Mouse (Mus musculus): ENCODE data around the gene Mad1l1. TPM values are rescaled to one million over a fixed set of nuclear protein-coding genes. Genes with fewer than 3 reads are reported as not detected.

The Mad1l1 gene
- polyA plus RNA-seq, 1 experiment from 2014 or later: 39.1 TPM

DNA sequence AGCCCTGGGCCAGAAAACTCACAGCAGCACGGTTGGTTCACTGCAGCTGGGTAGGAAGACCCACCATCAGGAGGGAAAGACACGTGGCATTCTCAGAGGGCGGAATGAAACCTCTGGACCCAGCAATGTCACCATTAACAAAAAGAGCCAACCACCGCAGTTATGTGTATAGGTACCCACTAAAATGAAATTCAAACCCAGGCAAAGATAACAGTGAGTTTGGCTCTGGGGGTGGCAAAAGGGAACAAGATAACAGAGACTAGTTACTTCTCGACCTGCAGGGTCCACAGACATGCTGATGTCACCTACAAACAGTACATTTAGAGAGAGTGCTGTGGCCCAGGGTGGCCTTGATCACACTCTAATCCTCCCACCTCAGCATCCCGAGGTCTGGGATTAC, 157.4 kb downstream of the Mad1l1 start:
- ATAC-seq (ENCODE audit: insufficient number of reproducible peaks, insufficient read depth, low FRiP score, low read depth): no peak
- WGBS: 81% methylated on average over 6 of the region's 6 CpGs

GRCm38 (mm10) chr5:140162071-140162845, 159.1 kb downstream of the Mad1l1 start:
- Histone ChIP-seq H3K27me3 (ENCODE audit: control insufficient read depth, insufficient read depth, low read length) (no peaks in the 10 kb centered on the region), H3K4me1 (ENCODE audit: control insufficient read depth, insufficient read depth, low read length) (no peaks in the 10 kb centered on the region), H3K9ac (replicated peaks; ENCODE audit: low read depth, low read length) (no peak overlapping the region), H3K36me3 (ENCODE audit: control insufficient read depth, insufficient read depth, low read length) (no peaks in the 10 kb centered on the region), H3K4me2 (replicated peaks; ENCODE audit: low read depth, low read length) (no peak overlapping the region), H3K27ac (ENCODE audit: low read length) (no peak overlapping the region), H3K9me3 (ENCODE audit: control insufficient read depth, low read depth, low read length) (no peaks in the 10 kb centered on the region), H3K4me3 (ENCODE audit: low read depth, low read length) (no peak overlapping the region)
- 55% methylated on average over 6 of the region's 6 CpGs for WGBS
- no peak for ATAC-seq (ENCODE audit: insufficient number of reproducible peaks, insufficient read depth, low FRiP score, low read depth)

More for the DNA sequence above, 157.4 kb downstream of the Mad1l1 start:
- H3K36me3 ChIP-seq (ENCODE audit: control insufficient read depth, insufficient read depth, low read length): no peaks in the 10 kb centered on the region
- no peak overlapping the region for H3K9ac ChIP-seq (replicated peaks; ENCODE audit: low read depth, low read length)
- no peaks in the 10 kb centered on the region for H3K4me1 ChIP-seq (ENCODE audit: control insufficient read depth, insufficient read depth, low read length)
- no peak overlapping the region for H3K27ac ChIP-seq (ENCODE audit: low read length)
- H3K4me2 ChIP-seq (replicated peaks; ENCODE audit: low read depth, low read length): no peak overlapping the region
- no peaks in the 10 kb centered on the region for H3K27me3 ChIP-seq (ENCODE audit: control insufficient read depth, insufficient read depth, low read length)
- H3K4me3 ChIP-seq (ENCODE audit: low read depth, low read length): no peak overlapping the region
- no peaks in the 10 kb centered on the region for H3K9me3 ChIP-seq (ENCODE audit: control insufficient read depth, low read depth, low read length)

DNA sequence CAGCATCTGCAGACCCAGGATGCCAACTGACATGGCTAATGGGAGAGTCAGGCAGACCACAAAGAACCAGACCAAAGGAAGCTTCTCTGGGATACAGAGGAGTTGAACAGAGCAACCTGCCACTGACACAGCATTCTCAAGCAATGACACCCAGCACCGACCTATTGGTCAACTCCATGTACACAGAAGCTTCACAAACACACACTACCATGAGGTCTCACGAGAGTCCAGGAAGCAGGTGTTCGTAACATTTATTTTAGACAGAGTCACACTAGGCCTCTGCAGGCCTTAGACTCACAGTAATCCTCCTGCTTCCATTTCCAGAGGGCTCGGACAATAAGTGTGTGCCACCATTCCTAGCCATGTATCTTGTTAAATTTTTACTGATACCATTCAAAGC, 162.3 kb downstream of the Mad1l1 start:
- H3K9me3 ChIP-seq (ENCODE audit: control insufficient read depth, low read depth, low read length): no peaks in the 10 kb centered on the region
- WGBS: 83% methylated on average over 4 of the region's 4 CpGs
- no peak overlapping the region for H3K9ac ChIP-seq (replicated peaks; ENCODE audit: low read depth, low read length)
- H3K4me1 ChIP-seq (ENCODE audit: control insufficient read depth, insufficient read depth, low read length): no peaks in the 10 kb centered on the region
- no peaks in the 10 kb centered on the region for H3K27me3 ChIP-seq (ENCODE audit: control insufficient read depth, insufficient read depth, low read length)
- H3K4me3 ChIP-seq (ENCODE audit: low read depth, low read length): no peak overlapping the region
- H3K4me2 ChIP-seq (replicated peaks; ENCODE audit: low read depth, low read length): no peak overlapping the region
- no peak for ATAC-seq (ENCODE audit: insufficient number of reproducible peaks, insufficient read depth, low FRiP score, low read depth)
- H3K36me3 ChIP-seq (ENCODE audit: control insufficient read depth, insufficient read depth, low read length): no peaks in the 10 kb centered on the region
- H3K27ac ChIP-seq (ENCODE audit: low read length): no peak overlapping the region

- H3K36me3 ChIP-seq (ENCODE audit: control insufficient read depth, insufficient read depth, low read length): no peaks in the 10 kb centered on the region
- H3K27ac ChIP-seq (ENCODE audit: low read length): no peak overlapping the region
- no peaks in the 10 kb centered on the region for H3K27me3 ChIP-seq (ENCODE audit: control insufficient read depth, insufficient read depth, low read length)
- H3K4me2 ChIP-seq (replicated peaks; ENCODE audit: low read depth, low read length): no peak overlapping the region
- WGBS: 88% methylated on average over 1 of the region's 1 CpGs
- no peaks in the 10 kb centered on the region for H3K4me1 ChIP-seq (ENCODE audit: control insufficient read depth, insufficient read depth, low read length)
- no peak for ATAC-seq (ENCODE audit: insufficient number of reproducible peaks, insufficient read depth, low FRiP score, low read depth)
- no peak overlapping the region for H3K9ac ChIP-seq (replicated peaks; ENCODE audit: low read depth, low read length)
- no peaks in the 10 kb centered on the region for H3K9me3 ChIP-seq (ENCODE audit: control insufficient read depth, low read depth, low read length)
- no peak overlapping the region for H3K4me3 ChIP-seq (ENCODE audit: low read depth, low read length)
These were observed 163.3 kb downstream of the Mad1l1 start for GRCm38 (mm10) chr5:140157886-140158627.

GRCm38 (mm10) chr5:140154166-140154565, 167.2 kb downstream of the Mad1l1 start:
- H3K36me3 ChIP-seq (ENCODE audit: control insufficient read depth, insufficient read depth, low read length): no peaks in the 10 kb centered on the region
- H3K4me3 ChIP-seq (ENCODE audit: low read depth, low read length): no peak overlapping the region
- no peaks in the 10 kb centered on the region for H3K27me3 ChIP-seq (ENCODE audit: control insufficient read depth, insufficient read depth, low read length)
- H3K9ac ChIP-seq (replicated peaks; ENCODE audit: low read depth, low read length): no peak overlapping the region
- H3K27ac ChIP-seq (ENCODE audit: low read length): no peak overlapping the region
- H3K4me1 ChIP-seq (ENCODE audit: control insufficient read depth, insufficient read depth, low read length): no peaks in the 10 kb centered on the region
- ATAC-seq (ENCODE audit: insufficient number of reproducible peaks, insufficient read depth, low FRiP score, low read depth): no peak
- H3K4me2 ChIP-seq (replicated peaks; ENCODE audit: low read depth, low read length): no peak overlapping the region
- WGBS: 66% methylated on average over 3 of the region's 3 CpGs
- no peaks in the 10 kb centered on the region for H3K9me3 ChIP-seq (ENCODE audit: control insufficient read depth, low read depth, low read length)

DNA sequence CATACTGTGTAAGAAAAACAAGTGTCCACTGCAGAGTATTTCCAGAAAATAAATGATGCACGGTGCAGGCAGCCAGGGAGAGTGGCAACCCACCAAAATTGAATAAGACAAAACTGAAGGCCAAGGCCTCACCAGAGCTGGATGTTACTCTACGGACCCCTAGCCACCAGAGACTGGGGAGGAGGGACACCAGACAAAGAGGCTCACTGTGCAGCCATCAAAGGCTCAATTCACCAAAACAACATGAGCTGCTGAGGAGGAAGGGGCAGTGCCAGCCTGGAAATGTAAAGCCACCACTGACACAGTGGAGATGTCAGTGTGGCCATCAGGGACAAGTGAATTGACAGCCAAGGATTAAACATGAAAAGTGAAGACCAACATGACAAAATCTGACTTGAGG, 169.5 kb downstream of the Mad1l1 start:
- no peaks in the 10 kb centered on the region for H3K36me3 ChIP-seq (ENCODE audit: control insufficient read depth, insufficient read depth, low read length)
- no peaks in the 10 kb centered on the region for H3K4me1 ChIP-seq (ENCODE audit: control insufficient read depth, insufficient read depth, low read length)
- no peak for ATAC-seq (ENCODE audit: insufficient number of reproducible peaks, insufficient read depth, low FRiP score, low read depth)
- no peak overlapping the region for H3K4me3 ChIP-seq (ENCODE audit: low read depth, low read length)
- H3K9me3 ChIP-seq (ENCODE audit: control insufficient read depth, low read depth, low read length): no peaks in the 10 kb centered on the region
- WGBS: 63% methylated on average over 2 of the region's 2 CpGs
- no peak overlapping the region for H3K27ac ChIP-seq (ENCODE audit: low read length)
- no peak overlapping the region for H3K4me2 ChIP-seq (replicated peaks; ENCODE audit: low read depth, low read length)
- H3K27me3 ChIP-seq (ENCODE audit: control insufficient read depth, insufficient read depth, low read length): no peaks in the 10 kb centered on the region
- no peak overlapping the region for H3K9ac ChIP-seq (replicated peaks; ENCODE audit: low read depth, low read length)

GRCm38 (mm10) chr5:140151180-140151579, 170.2 kb downstream of the Mad1l1 start:
- Histone ChIP-seq H3K9me3 (ENCODE audit: control insufficient read depth, low read depth, low read length) (no peaks in the 10 kb centered on the region), H3K9ac (replicated peaks; ENCODE audit: low read depth, low read length) (no peak overlapping the region), H3K4me3 (ENCODE audit: low read depth, low read length) (no peak overlapping the region), H3K4me1 (ENCODE audit: control insufficient read depth, insufficient read depth, low read length) (no peaks in the 10 kb centered on the region), H3K4me2 (replicated peaks; ENCODE audit: low read depth, low read length) (no peak overlapping the region), H3K36me3 (ENCODE audit: control insufficient read depth, insufficient read depth, low read length) (no peaks in the 10 kb centered on the region), H3K27me3 (ENCODE audit: control insufficient read depth, insufficient read depth, low read length) (no peaks in the 10 kb centered on the region), H3K27ac (ENCODE audit: low read length) (no peak overlapping the region)
- WGBS: 57% methylated on average over 2 of the region's 2 CpGs
- ATAC-seq (ENCODE audit: insufficient number of reproducible peaks, insufficient read depth, low FRiP score, low read depth): no peak

DNA sequence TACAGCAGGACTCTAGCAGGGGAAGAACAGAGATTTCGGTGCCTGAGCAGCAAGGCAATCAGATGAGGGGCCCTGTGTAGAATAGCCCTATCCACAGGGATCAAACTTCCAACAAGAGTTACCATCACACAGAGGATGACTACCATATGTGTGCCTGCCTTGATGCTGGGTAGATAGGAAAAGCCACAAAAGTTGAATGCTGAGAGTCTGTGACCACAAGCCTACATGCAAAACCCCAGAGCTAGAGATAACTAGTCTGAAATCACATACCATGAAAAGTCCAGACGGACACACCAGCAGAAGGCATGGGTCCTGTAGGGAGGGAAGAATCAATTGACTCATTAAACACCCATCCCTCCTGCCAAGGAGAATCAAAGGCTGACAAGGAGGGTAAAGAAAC, 170.7 kb downstream of the Mad1l1 start:
- no peaks in the 10 kb centered on the region for H3K4me1 ChIP-seq (ENCODE audit: control insufficient read depth, insufficient read depth, low read length)
- WGBS: 83% methylated on average over 2 of the region's 2 CpGs
- no peak overlapping the region for H3K27ac ChIP-seq (ENCODE audit: low read length)
- H3K9ac ChIP-seq (replicated peaks; ENCODE audit: low read depth, low read length): no peak overlapping the region
- H3K36me3 ChIP-seq (ENCODE audit: control insufficient read depth, insufficient read depth, low read length): no peaks in the 10 kb centered on the region
- H3K9me3 ChIP-seq (ENCODE audit: control insufficient read depth, low read depth, low read length): no peaks in the 10 kb centered on the region
- ATAC-seq (ENCODE audit: insufficient number of reproducible peaks, insufficient read depth, low FRiP score, low read depth): no peak
- no peak overlapping the region for H3K4me3 ChIP-seq (ENCODE audit: low read depth, low read length)
- no peaks in the 10 kb centered on the region for H3K27me3 ChIP-seq (ENCODE audit: control insufficient read depth, insufficient read depth, low read length)
- H3K4me2 ChIP-seq (replicated peaks; ENCODE audit: low read depth, low read length): no peak overlapping the region

All from stomach, embryonic 14.5 days (tissue).